Mouse (Mus musculus): ENCODE results near the gene Zfp280c.

Zfp280c gene

DNA sequence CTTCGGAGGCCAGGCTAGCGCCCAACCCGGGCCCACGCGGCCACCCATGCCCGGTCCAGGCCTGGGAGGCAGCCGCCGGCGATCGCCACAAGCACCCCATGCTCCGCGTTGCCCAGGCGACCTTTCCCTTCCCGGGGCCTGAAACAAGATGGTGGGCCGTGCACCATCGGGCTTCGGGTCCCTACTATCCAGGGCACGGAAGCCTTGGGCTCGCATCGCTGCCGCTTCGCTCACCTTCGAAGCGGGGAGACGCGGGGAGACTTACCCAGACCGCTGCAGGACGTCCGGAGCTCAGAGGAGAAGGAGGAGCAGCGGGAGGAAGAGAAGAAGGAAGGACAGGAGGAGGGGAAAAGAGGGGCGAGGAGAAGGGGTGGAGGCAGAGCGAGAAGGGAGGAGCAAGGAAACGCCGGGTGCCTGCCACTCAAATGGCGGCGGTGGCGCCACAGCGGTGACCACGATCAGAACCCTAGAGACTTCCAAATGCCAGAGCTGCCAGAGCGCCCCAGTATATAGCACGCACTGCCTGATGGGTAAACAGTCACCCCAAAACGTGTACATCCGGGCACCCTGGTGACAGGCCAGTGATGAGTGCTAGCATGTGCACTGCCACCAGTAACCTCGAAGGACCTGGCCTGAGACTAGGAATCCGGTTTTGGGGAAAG, at the start of gene Zfp280c:
Gene Zfp280c (minus strand): TSS at position 406 of the 662 bp plus-strand sequence.
- peak; percentile 40 for DNase-seq (ENCODE audit: low spot score)

DNA sequence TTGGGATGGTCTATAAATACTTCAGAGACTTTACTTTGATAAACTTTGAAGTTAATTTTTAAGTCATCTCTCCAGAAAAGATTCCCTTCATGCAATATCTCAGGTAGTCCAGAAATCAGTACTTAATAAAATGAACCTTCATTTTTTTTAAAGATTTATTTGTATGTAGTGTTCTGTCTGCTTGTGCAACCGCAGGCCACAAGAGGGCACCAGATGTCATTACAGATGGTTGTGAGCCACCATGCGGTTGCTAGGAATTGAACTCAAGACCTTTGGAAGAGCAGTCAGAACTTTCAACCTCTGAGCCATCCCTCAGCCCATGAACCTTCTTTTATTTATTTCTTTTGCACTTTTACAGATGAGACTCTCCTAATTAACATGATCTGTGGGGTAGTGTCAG, 42.7 kb upstream of the Zfp280c start:
- DNase-seq (ENCODE audit: low spot score): no peak

DNA sequence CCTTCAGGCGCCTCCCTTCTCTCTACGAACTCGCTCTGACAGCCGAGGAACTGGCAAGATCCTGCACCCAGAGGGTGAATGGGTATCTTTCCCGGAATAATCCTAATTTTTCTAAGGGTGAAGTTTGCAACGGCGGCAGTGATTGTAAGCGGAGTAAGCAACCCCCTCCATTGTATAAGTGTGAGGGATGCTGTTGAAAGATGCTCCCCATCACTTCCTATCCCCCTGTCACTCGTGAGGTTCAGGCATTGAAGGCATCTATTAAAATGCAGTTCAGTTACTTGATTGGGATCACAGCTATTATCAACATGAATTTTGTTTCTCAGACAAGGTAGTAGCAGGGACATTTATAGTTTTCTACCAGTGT, 29.7 kb upstream of the Zfp280c start:
- DNase-seq (ENCODE audit: low spot score): no peak

DNA sequence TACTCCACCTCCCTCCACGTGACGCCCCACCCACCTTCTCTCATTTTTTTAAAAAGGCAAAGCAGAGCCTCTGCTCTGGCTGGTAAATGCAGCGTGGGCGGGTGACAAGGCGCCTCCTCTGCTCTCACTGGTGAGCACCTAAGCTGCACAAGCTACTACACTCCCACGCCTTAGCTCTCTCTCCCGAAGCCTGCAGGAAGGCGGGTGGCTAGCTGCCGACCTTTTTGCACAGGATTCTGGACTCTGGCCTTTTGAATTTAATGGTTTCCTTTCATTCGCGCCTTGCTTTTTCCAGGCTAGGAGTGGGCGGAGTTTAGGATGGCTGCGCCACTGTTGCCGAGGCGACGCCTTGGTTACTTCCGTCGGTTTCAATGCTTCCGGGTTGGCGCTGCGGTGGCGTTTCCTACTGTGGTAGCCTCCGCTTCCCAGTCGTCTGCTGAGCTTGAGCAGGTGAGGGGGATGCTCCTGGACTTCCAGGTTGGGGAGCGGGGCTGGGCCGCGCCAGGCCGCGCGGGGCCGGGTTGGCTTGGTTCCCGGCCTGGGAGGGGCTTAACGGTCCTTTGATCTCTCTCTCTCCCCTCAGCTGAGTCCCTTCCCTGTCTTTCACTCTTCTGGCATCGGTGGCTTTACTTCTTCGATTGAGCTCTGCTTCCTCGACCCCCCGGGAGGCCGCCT, 29.2 kb upstream of the Zfp280c start, which contains the start of gene Slc25a14:
Gene Slc25a14 (plus strand): TSS at position 35 of the 675 bp plus-strand sequence.
- DNase-seq (ENCODE audit: low spot score): peak; percentile 60

DNA sequence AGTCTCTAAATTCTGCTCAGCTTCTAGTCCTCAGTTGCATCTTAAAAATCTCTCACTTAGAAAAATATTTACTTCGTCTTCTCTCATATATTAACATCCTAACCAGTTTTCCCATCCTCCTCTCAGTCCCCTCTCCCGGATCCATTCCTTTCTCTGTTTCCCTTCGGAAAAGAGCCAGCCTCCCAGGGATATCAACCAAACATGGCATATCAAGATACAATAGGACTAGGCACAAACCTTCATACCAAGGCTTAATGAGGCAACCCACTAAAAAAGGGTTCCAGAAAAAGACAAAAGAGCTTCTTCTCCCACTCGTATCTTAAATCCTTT, 28.7 kb upstream of the Zfp280c start:
- DNase-seq (ENCODE audit: low spot score): no peak

DNA sequence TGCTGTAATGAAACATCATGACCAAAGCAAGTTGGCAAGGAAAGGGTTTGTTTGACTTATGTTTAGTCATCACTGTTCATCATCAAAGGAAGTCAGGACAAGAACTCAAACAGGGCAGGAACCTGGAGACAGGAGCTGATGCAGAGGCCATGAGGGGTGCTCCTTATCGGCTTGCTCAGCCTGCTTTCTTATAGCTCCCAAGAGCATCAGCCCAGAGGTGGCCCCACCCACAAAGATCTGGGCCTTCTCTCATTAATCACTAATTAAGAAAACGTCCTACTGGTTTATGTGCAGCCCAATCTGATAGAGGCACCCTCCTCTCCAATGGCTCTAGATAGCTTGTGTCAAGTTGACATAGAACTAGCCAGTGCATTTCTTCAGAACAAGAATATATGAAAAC, 10.6 kb upstream of the Zfp280c start:
- no peak for DNase-seq (ENCODE audit: low spot score)

DNA sequence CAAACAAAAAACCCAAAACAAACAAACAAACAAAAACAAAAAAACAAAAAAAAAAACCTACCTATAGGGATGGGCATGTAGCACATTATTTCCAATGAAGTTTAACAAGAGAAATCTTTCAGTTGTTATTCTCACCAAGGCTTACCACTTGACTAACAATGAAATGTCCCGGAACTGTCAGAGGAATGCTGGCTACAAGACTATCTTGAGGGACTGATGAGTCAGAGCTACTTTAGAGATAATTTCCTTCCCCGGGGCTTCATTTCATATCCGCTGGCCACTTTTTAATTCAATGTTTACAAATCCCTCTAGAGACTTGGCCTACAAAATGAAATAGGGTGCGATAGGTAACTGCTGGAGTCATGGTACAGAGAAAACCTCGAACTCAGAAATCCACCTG, 2.6 kb upstream of the Zfp280c start:
- DNase-seq (ENCODE audit: low spot score): no peak

DNA sequence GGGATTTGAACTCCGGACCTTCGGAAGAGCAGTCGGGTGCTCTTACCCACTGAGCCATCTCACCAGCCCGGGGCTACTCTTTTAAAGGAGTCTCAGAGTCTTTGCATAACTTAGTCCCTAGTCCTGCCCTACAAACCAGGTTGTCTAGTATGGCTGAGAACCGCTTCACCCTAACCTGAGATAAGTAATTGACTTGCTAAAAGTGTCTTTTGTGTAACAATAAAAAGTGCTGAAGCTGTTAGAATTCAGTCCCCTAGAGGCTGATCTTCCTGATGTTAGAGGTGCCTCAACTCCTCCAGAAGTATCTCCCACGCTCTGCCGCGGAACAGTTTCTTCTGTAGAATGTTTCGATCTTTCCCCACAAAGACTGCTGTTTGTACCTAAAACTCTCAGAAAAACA, 1.7 kb upstream of the Zfp280c start:
- no peak for DNase-seq (ENCODE audit: low spot score)

DNA sequence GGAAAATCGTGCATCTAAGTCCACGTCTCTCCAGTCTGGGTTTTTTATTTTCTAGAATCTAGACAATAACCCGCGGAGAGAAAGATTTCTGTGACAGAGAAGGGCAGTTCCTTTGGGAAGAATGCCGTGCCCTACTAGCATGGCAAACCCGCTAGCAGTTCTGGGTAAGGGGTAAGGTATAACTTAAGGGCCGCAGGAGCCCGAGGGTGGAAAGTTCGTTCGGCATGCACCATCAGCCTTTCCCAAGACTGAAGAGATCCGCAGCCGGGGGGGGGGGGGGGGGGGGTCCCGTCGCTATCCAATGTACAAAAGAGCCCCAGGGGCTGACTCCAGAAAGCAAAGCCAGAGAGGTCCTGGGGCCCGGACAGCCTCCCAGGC, 594 bp downstream of the Zfp280c start:
- DNase-seq (ENCODE audit: low spot score): no peak

DNA sequence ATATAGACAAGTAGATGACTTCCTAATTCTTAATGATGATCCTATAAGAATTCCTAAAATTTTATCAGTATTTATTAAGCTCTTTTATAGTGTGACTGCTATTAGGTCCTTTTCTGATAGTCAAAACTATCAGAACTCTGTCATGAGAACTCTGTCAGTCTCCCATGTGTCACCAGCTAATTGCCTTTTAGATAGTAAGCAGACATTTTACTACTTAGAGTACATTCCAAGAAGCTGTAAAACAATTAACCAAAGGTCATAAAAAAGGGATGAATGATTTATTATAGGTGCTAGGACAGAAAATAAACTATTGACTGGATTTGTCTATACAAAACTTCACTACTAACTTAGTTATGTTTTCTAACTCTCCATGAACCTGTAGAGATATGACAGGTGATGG, 11.0 kb downstream of the Zfp280c start:
- DNase-seq (ENCODE audit: low spot score): no peak

DNA sequence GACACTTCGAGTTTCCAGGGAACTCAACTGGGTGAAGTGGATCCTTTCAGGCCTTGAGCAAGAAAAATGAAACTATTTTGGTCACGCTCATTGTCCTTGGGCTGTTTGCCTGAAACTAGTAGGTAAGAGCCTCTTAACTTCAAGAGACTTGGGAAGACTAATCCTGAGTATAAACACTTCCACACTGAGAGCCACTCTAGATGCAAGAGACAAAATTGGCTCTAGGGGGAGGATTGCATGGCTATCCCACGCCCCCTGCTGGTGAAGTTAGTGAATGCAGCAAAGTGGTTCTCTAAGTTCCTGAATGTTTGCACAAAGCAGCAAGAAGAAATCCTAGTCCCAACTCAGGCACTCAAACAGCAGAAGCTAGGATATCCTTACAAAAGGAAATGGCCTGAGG, 62.1 kb downstream of the Zfp280c start:
- DNase-seq (ENCODE audit: low spot score): no peak

DNA sequence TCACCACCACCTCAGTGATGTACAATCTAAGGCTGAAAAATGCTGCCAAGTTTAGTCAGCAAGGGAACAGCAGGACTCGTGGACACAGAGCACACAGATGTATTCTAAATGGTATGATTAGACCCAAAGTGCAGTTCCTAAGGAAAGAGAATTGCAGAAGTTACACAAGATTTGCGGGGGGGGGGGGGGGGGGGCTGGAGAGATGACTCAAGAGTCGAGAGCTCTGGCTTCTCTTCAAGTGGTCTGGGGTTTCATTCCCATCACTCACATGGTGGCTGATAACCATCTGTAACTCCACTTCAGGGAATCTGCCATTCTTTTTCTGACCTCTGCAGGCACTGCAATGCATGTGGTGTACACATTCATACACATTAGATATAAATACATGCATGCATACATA, 67.9 kb downstream of the Zfp280c start:
- DNase-seq (ENCODE audit: low spot score): no peak

DNA sequence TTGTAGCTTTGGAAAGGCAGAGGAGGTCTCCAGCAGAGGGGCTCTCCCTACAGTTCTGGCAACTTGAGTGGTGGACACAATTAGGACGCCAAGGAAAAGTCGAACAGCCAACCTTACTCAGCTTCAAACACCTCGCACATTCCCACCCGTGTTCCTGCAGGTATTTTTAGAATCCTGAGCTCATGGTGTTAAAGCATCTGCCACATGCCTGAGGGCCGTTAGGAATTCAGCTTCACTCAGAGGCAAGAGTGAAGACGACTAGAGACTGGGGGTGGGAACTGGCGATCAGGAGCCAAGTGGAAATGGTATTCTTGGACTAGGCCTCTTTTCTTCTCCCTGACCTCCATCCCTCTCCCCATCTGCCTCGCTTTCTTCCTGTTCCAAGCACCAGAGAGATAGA, 68.4 kb downstream of the Zfp280c start:
- no peak for DNase-seq (ENCODE audit: low spot score)

DNA sequence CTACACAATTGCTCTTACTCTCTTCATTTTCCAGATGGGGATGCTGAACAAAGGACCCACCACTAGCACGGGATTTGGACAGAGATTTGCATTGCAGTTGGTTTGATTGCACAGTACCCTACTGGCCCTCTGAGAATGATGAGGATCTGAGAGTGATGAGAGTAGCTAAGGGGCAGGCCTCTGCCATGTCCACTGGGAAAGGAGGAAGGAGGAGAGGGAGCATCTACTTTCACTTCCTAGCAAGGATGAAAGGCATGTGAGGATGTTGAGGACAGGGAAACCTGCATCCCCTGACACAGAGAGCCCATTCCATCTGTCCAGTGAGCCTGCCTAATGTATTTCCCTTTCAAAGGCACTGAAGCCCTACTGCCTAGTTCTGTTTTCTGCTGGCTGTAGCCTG, 69.0 kb downstream of the Zfp280c start:
- DNase-seq (ENCODE audit: low spot score): no peak

DNA sequence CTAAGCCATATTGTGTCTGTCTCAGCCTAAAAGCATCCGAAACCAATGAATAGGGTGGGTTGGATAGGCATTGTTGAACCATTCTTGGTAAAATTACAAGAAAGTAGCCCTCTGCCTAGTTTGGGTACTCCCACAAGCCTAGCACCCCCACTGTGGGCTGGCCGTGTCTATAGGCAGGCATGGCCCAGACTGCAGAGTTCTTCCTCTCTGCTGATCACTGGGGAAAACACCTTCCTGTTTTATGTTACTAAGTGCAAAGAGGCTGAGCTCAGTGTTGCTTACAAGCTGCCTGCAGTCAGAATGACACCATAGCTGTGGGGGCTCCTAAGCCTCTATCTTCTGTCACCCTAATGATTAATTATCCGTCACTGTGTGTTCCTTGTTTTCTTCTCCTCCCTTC, 70.8 kb downstream of the Zfp280c start:
- no peak for DNase-seq (ENCODE audit: low spot score)

DNA sequence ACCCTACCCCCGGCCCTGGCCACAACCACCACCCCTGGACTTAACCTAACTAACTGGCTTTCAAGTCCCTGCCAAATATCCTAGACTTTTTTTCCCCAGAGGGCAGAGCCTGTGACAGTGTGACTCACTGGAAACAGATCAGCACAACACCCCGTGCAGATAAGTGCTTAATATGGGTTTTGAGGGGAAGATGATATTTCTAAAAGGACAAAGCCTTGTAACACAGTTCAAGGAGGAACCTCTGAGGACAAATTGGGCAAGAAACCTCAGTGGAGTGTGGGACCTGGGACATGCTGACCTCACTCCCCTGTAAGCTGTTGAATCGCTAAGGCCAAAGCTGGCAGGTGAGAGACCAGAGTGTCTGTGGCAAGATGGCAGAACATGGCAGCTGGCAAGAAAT, 72.7 kb downstream of the Zfp280c start:
- no peak for DNase-seq (ENCODE audit: low spot score)

DNA sequence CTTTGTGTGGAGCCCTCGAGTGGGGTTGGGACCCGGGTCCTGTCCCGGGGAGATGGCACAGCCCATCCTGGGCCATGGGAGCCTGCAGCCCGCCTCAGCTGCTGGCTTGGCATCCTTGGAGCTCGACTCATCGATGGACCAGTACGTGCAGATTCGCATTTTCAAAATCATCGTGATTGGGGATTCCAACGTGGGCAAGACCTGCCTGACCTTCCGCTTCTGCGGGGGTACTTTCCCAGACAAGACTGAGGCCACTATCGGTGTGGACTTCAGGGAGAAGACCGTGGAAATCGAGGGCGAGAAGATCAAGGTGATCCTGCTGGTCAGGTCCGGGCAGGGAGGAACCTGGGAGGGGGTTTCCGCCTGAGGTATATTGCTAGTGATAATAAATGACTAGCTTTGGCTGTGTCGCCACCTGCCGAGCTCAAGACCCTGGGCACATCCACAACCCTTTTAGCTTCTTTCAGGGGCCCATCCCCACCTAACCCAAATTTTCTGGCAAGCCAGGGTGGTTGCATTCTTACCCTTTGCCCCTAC, 74.7 kb downstream of the Zfp280c start:
- DNase-seq (ENCODE audit: low spot score): no peak

DNA sequence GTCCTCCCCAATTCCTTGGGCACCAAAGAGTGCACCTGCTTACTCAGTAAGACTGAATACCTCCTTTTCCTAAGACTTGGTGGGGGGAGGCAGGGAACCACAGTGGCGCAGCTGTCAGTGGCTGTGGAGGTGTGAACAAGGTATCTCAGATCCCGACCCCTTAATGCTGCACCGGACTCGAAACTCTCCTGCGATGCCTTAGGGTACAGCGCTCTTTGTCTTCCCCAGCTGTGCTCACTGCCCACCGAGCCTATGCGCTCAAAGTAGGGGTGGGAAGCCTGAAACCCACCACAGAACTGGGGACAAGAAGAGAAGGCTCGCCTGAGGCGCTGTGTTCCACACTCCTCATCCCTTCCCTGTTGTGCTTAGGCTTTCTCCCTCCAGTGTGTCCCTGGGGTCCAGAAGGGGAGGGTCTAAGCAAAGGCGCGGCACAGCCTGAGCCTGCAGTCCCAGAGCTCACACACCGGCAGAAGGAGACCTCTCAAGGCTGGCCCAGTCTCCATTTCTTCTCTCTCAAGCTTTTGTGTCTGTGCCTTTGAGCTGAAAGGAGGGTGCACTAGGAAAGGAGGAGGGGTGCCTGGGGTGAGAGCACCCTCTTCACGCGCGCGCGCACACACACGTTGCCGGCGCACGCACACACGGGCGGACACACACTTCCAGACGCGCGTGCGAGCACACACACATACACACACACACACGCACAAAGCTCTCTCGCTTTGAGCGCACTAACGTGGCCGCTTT, 75.3 kb downstream of the Zfp280c start, which contains the start of gene Rab33a:
Gene Rab33a (plus strand): TSS at position 478 of the 741 bp plus-strand sequence.
- DNase-seq (ENCODE audit: low spot score): no peak

DNA sequence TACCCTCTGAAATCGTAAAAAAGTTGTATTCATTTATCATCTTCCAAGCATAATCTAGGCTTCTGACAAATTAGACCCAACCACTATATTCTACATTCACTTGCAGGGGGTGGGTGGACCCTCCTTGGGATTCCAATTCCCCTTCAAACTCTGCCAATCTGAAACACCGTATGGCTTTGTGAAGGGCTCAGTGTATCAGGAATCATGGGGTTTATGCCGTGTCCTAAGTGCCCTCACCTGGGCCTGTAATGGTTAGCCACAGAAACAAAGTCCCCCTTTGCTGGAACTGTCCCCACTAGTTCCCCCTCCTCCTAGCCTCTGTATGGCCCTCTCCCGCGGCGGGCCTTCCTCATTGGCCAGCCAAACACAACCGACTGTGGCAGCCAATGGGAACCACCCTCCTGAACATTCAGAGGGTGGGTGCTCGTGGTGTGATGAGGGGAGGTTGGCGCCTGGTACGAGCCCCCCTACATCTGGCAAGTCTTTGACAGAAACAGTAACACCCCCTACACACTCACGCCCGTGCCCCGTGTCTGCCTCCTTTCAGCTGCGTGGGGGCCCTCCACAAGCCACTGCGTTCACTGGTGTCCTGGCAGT, 76.0 kb downstream of the Zfp280c start:
- DNase-seq (ENCODE audit: low spot score): no peak

DNA sequence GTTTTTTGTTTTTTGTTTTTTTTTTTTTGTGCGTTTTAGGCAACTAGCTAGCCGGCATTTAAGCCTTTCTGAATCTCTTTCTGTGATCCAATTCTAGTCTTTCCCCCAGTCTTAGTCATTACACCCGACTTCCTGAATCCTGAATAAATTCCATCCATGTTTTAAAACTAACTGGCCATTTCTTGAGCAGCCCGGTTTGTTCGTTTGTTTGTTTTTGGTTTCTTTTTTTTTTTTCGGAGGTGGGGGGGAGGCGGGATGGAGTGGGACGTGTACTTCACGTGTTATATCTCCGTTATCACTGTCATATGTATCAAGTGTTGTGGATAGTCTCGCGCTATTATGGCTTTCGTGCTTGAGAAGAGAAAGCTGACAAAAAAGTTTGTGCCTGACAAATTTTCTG, 80.5 kb downstream of the Zfp280c start:
- no peak for DNase-seq (ENCODE audit: low spot score)

DNA sequence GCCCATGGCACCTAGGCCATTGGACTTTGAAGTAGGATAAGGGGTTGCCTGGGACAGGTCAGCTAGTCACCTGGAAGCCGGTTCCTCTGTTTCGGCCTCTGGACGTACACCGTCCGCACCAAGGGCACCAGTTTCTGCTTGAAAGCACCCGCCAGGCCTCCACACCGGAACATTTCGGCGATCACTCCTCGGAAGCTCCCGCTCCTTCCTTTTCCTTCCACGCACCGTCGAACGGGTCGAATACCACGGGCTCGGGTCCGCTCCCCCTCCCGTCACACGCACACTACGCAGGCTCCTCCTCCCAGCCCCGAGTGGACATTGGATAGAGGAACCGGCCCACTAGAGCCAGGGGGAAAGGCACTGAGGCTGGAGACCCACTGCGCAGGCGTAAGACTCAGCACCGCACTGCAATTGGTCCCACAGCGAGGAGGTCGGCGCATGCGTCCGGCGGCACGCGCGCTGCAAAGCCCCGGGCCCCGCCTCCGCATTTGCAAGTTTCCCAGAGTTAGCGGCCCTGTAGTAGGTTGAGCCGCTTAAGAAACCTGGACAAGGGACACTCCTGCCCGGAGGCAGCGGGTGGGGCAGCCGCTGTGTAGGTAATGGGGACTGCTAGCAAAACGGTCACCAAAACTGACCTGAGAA, 81.0 kb downstream of the Zfp280c start, which contains the start of gene Aifm1:
Gene Aifm1 (minus strand): TSS at position 398 of the 642 bp plus-strand sequence.
- DNase-seq (ENCODE audit: low spot score): peak; percentile 94

DNA sequence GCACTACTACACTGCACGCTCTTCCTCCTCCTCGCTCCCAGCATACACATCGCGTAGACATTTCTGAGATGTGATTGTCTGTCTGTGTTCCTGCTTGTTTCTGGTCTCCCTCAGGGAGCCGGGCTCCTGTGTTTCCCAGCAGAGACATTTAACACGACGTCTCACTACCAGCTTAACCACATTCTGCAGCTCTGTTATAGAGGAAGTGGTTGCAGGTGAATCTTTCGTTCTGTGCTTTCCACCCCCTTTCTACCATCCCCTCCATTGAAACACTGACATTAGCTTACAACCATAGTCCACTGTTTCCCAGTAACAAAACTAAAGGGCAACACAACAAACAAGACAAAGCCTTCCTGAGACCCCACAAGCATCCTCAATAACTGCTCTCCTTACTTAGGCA, 100.5 kb downstream of the Zfp280c start:
- DNase-seq (ENCODE audit: low spot score): no peak
